Comparison of ENCODE assay signal across 10 mouse cellular contexts in genomic region chr2:122081728-122082456, GRCm38 (mm10). TPM values are rescaled to one million over a fixed set of nuclear protein-coding genes. Genes with fewer than 3 reads are reported as not detected.
DNase-seq lines count a peak whose midpoint lies in the region; ATAC-seq and TF ChIP-seq lines count a peak whose summit lies in the region.
"Had no signal": no experiment of that assay in that cellular context is flagged by ENCODE, and none has a peak within 500 bp of the region (broad histone marks: within the 10 kb centered on the region; RNA-seq: fewer than 3 reads in every experiment).

No protein-coding gene starts in this region.

- ATAC-seq in forebrain, postnatal 0 days = no peak
- no peak for ATAC-seq in forebrain, embryonic 12.5 days (ENCODE audit: low FRiP score)
- 0 out of 2 replicates have a peak, but pooled peaks have one; percentile 46 for ATAC-seq in kidney, embryonic 15.5 days (replicated peaks; ENCODE audit: low FRiP score)
- no peak for ATAC-seq in lung, embryonic 15.5 days (ENCODE audit: borderline replicate concordance, extremely low read depth, low FRiP score, low TSS enrichment)
- no peak for ATAC-seq in CD4-positive, CD25-positive, alpha-beta regulatory T cell, adult 4 months

- H3K4me2 ChIP-seq in forebrain, postnatal 0 days (ENCODE audit: low read depth) = no peak overlapping the region
- H3K4me2 ChIP-seq in forebrain, embryonic 12.5 days = no peak overlapping the region
- no peak overlapping the region for H3K4me2 ChIP-seq in kidney, embryonic 15.5 days
- no peak overlapping the region for H3K4me2 ChIP-seq in lung, embryonic 15.5 days
- H3K4me2 ChIP-seq: limb, embryonic 13.5 days had no signal

- H3K4me3 ChIP-seq in forebrain, postnatal 0 days (ENCODE audit: low read depth, low read length) = no peak overlapping the region
- no peak overlapping the region for H3K4me3 ChIP-seq in forebrain, embryonic 12.5 days (replicated peaks)
- no peak overlapping the region for H3K4me3 ChIP-seq in kidney, embryonic 15.5 days (replicated peaks)
- no peak overlapping the region for H3K4me3 ChIP-seq in lung, embryonic 15.5 days
- H3K4me3 ChIP-seq: limb, embryonic 13.5 days had no signal

- DNase-seq in forebrain, postnatal 0 days = peak; percentile 19
- peak; percentile 70 for DNase-seq in brain, embryonic 14.5 days (ENCODE audit: low read depth)
- DNase-seq in left cerebral cortex, adult 9 months (ENCODE audit: low spot score in 2 of 2) = no peak
- DNase-seq in ovary, adult 18-20 months (ENCODE audit: low spot score) = no peak

- H3K27me3 ChIP-seq in forebrain, postnatal 0 days (ENCODE audit: insufficient read depth, low read length) = no peaks in the 10 kb centered on the region
- no peaks in the 10 kb centered on the region for H3K27me3 ChIP-seq in forebrain, embryonic 12.5 days
- no peaks in the 10 kb centered on the region for H3K27me3 ChIP-seq in kidney, embryonic 15.5 days
- no peaks in the 10 kb centered on the region for H3K27me3 ChIP-seq in lung, embryonic 15.5 days
- H3K27me3 ChIP-seq: CH12.LX; limb, embryonic 13.5 days had no signal

- peaks cover 53% of the 10 kb centered on the region for H3K36me3 ChIP-seq in forebrain, postnatal 0 days (ENCODE audit: insufficient read depth)
- H3K36me3 ChIP-seq in forebrain, embryonic 12.5 days (replicated peaks) = peaks cover 77% of the 10 kb centered on the region
- H3K36me3 ChIP-seq in kidney, embryonic 15.5 days = peaks cover 70% of the 10 kb centered on the region
- H3K36me3 ChIP-seq in lung, embryonic 15.5 days = peaks cover 44% of the 10 kb centered on the region

- TF ChIP-seq POLR2A in brain, embryonic 14.5 days (IDR thresholded peaks at IDR 0.05; ENCODE audit: borderline replicate concordance, extremely low read depth, insufficient read depth, insufficient read length, poor library complexity, severe bottlenecking) = no peak

- no peaks in the 10 kb centered on the region for H3K9me3 ChIP-seq in forebrain, postnatal 0 days (ENCODE audit: low read length)
- H3K9me3 ChIP-seq in forebrain, embryonic 12.5 days = no peaks in the 10 kb centered on the region
- no peaks in the 10 kb centered on the region for H3K9me3 ChIP-seq in kidney, embryonic 15.5 days (replicated peaks)
- no peaks in the 10 kb centered on the region for H3K9me3 ChIP-seq in lung, embryonic 15.5 days
- H3K9me3 ChIP-seq: limb, embryonic 13.5 days had no signal

- H3K27ac ChIP-seq in forebrain, postnatal 0 days (ENCODE audit: low read depth, low read length) = no peak overlapping the region
- no peak overlapping the region for H3K27ac ChIP-seq in forebrain, embryonic 12.5 days
- 0 out of 2 replicates have a peak overlapping the region, but pooled peaks have one; percentile 27 for H3K27ac ChIP-seq in kidney, embryonic 15.5 days
- H3K27ac ChIP-seq in lung, embryonic 15.5 days = 0 out of 2 replicates have a peak overlapping the region, but pooled peaks have one; percentile 29
- H3K27ac ChIP-seq: limb, embryonic 13.5 days had no signal

- TF ChIP-seq CTCF in forebrain, postnatal 0 days (IDR thresholded peaks at IDR 0.05; ENCODE audit: low read depth) = no peak
- TF ChIP-seq CTCF in brain, embryonic 14.5 days (IDR thresholded peaks at IDR 0.05; ENCODE audit: borderline replicate concordance, extremely low read depth, insufficient read depth, insufficient read length) = no peak

- WGBS in forebrain, postnatal 0 days = 30% methylated on average over 7 of the region's 7 CpGs
- 57% methylated on average over 7 of the region's 7 CpGs for WGBS in forebrain, embryonic 12.5 days
- WGBS in kidney, embryonic 15.5 days = 31% methylated on average over 7 of the region's 7 CpGs
- 29% methylated on average over 7 of the region's 7 CpGs for WGBS in lung, embryonic 15.5 days

- no peaks in the 10 kb centered on the region for H3K4me1 ChIP-seq in forebrain, postnatal 0 days (ENCODE audit: insufficient read depth)
- no peaks in the 10 kb centered on the region for H3K4me1 ChIP-seq in forebrain, embryonic 12.5 days
- peaks cover 6% of the 10 kb centered on the region for H3K4me1 ChIP-seq in kidney, embryonic 15.5 days
- H3K4me1 ChIP-seq in lung, embryonic 15.5 days = peaks cover 15% of the 10 kb centered on the region
- H3K4me1 ChIP-seq: limb, embryonic 13.5 days had no signal

- no peak overlapping the region for H3K9ac ChIP-seq in forebrain, postnatal 0 days
- H3K9ac ChIP-seq in forebrain, embryonic 12.5 days = no peak overlapping the region
- no peak overlapping the region for H3K9ac ChIP-seq in kidney, embryonic 15.5 days
- no peak overlapping the region for H3K9ac ChIP-seq in lung, embryonic 15.5 days
- H3K9ac ChIP-seq: limb, embryonic 13.5 days had no signal

RNA-seq across cellular contexts. Expression of gene Spg11, which starts 36.3 kb away (rescaled TPM):
- total RNA-seq in forebrain, postnatal 0 days (2014; rRNA removed) = 18.3 and 22.7 TPM in 2 replicates
- 2.7 and 4.5 TPM in 2 replicates for polyA plus RNA-seq in forebrain, postnatal 0 days (2015; fragmentation: Nextera tagmentation; extraction: Ambion mirVana)
- polyA plus RNA-seq in forebrain, embryonic 12.5 days (2016; fragmentation: Nextera tagmentation; extraction: Ambion mirVana) = 15.3 and 16.9 TPM in 2 replicates
- polyA plus RNA-seq in brain, embryonic 14.5 days (2012; rRNA removed) = 13.3 and 14.9 TPM in 2 replicates
- 9.1 and 9.8 TPM in 2 replicates for polyA plus RNA-seq in kidney, embryonic 15.5 days (2015; fragmentation: Nextera tagmentation; extraction: Ambion mirVana)
- 8.8 and 10.2 TPM in 2 replicates for polyA plus RNA-seq in lung, embryonic 15.5 days (2015; fragmentation: Nextera tagmentation; extraction: Ambion mirVana)
- polyA plus RNA-seq in CD4-positive, CD25-positive, alpha-beta regulatory T cell, adult 4 months (2017; shearing (Covaris generic)) = 1 to 10 TPM; 5.3 to 7.4 TPM

RNA-seq across cellular contexts. Expression of gene Eif3j1, which starts 53.5 kb away (rescaled TPM):
- 18.6 and 23.2 TPM in 2 replicates for total RNA-seq in forebrain, postnatal 0 days (2014; rRNA removed)
- 9.1 and 9.7 TPM in 2 replicates for polyA plus RNA-seq in forebrain, postnatal 0 days (2015; fragmentation: Nextera tagmentation; extraction: Ambion mirVana)
- 13.1 and 14.4 TPM in 2 replicates for polyA plus RNA-seq in forebrain, embryonic 12.5 days (2016; fragmentation: Nextera tagmentation; extraction: Ambion mirVana)
- polyA plus RNA-seq in brain, embryonic 14.5 days (2012; rRNA removed) = 12.8 and 15.8 TPM in 2 replicates
- 12.1 and 12.5 TPM in 2 replicates for polyA plus RNA-seq in kidney, embryonic 15.5 days (2015; fragmentation: Nextera tagmentation; extraction: Ambion mirVana)
- 9.9 and 10.7 TPM in 2 replicates for polyA plus RNA-seq in lung, embryonic 15.5 days (2015; fragmentation: Nextera tagmentation; extraction: Ambion mirVana)
- 1 to 10 TPM; 3.1 to 3.7 TPM for polyA plus RNA-seq in CD4-positive, CD25-positive, alpha-beta regulatory T cell, adult 4 months (2017; shearing (Covaris generic))

Comparison
In these comparisons a context has a peak if more than half of its experiments do, and no peak if none do; other contexts are left out.
1. DNase-seq: peak in forebrain, postnatal 0 days (single experiment) and brain, embryonic 14.5 days (single experiment); none in left cerebral cortex, adult 9 months (0 of 2) and ovary, adult 18-20 months (single experiment).
2. H3K27ac ChIP-seq: peak in kidney, embryonic 15.5 days (single experiment) and lung, embryonic 15.5 days (single experiment); none in forebrain, postnatal 0 days (single experiment) and forebrain, embryonic 12.5 days (single experiment).